Mouse (Mus musculus): ENCODE data around the gene Gm20890. TPM values are rescaled to one million over a fixed set of nuclear protein-coding genes. Genes with fewer than 3 reads are reported as not detected.
"Not testable (repeated sequence)": the region's sequence is repeated elsewhere in the genome, so short reads cannot be mapped to it uniquely, and the experiment has no call there.

The Gm20890 gene
- total RNA-seq (2012; rRNA removed) (not detected in 2 replicates), total RNA-seq (2014; rRNA removed) (not detected in 2 replicates), polyA plus RNA-seq (2012; ENCODE audit: insufficient read length, low read depth) (not detected in 2 replicates)

- H3K36me3 ChIP-seq (replicated peaks in 1 of 2; ENCODE audit: control insufficient read depth in 1 of 2, insufficient read depth in 1 of 2, low read length in 1 of 2); H3K4me3 ChIP-seq (replicated peaks in 1 of 3; ENCODE audit: low read depth in 2 of 3, low read length in 2 of 3, poor library complexity in 1 of 3); dilution Hi-C loops (cut with MboI; ENCODE audit: extremely low pct_ligation_motif_present, extremely low pct_unique_long_range_greater_than_20kb, low sequenced_read_pairs); in situ Hi-C loops (cut with MboI; ENCODE audit: low pct_ligation_motif_present, low pct_unique_long_range_greater_than_20kb, low sequenced_read_pairs); H3K79me2 ChIP-seq (replicated peaks; ENCODE audit: control insufficient read depth, extremely low read depth, insufficient read depth, poor library complexity, severe bottlenecking); H3K4me2 ChIP-seq (ENCODE audit: insufficient read depth, low read depth, poor library complexity, severe bottlenecking); H3K27me3 ChIP-seq (replicated peaks); H3K9me3 ChIP-seq (replicated peaks; ENCODE audit: low read length); DNase-seq (ENCODE audit: extremely low read depth); H3K27ac ChIP-seq (ENCODE audit: insufficient read depth, low read depth); H3K9ac ChIP-seq (ENCODE audit: insufficient read depth, low read depth); H3K4me1 ChIP-seq (ENCODE audit: control insufficient read depth in 1 of 2, insufficient read depth in 2 of 2): not testable (repeated sequence)
These were observed at the start of gene Gm20890 for GRCm38 (mm10) chrY:26776699-26777098. TSS of gene Gm20890 (minus strand) at chrY:26776799.

All from CH12.LX (cell line).